Mouse (Mus musculus) natural killer cell, adult 2 months (primary cell): ENCODE results near the gene Aco1.
"Not testable (repeated sequence)": the region's sequence is repeated elsewhere in the genome, so short reads cannot be mapped to it uniquely, and the experiment has no call there.

Experiments
- DNase-seq, 2 experiments: peaks; one replicate each; pipeline ENCODE4 v3.0.0; 2022; ENCODE audit warnings: low spot score in 2 of 2

Gene Aco1

DNA sequence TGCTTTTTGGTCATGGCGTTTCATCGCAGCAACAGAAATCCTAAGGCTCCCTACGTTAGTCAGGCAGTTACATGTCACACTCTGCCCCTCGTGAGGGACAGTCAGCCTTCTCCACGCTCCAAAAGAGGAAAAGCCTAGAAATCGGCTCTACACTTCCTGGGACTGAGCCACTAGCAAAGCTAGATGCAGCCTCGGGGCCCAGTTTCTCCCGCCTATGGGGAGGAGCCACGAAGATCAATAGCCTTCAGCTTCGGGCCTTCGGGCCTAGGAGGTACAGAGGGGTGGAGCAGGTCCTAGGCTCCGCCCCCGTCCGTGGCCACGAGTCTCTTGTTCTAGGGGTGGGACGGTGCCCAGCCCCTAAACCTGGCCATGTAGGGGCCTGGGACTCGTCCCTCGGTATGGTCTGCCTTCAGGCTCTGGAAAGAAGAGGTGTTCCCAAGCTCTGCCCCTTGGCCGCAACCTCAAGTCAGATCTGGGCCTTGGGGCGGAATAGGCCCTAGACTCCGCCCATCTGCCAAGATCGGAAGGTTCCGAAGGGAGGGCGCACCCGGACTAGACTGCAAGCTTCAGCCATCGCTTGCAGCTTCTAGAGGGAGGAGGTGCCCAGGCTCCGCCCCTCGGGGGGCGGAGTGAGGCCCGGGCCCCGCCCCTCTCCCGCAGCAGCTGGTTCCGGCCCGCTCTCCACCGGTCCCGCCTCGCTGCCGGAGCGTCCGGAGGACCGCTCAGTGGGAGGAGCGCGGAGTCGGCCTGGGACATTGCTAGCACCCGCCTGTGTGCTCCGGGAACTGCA is at the start of gene Aco1:
TSS of gene Aco1 (plus strand) at position 339 of the 790 bp plus-strand sequence.
- peak; percentile 95 to 96 for DNase-seq

GRCm38 (mm10) chr4:40094974-40095373 is 47.9 kb upstream of the Aco1 start:
- DNase-seq: no peak

- no peak for DNase-seq
These were observed 39.9 kb upstream of the Aco1 start for GRCm38 (mm10) chr4:40102996-40103395.

- DNase-seq: no peak
These were observed 36.8 kb upstream of the Aco1 start for GRCm38 (mm10) chr4:40106004-40106536.

DNA sequence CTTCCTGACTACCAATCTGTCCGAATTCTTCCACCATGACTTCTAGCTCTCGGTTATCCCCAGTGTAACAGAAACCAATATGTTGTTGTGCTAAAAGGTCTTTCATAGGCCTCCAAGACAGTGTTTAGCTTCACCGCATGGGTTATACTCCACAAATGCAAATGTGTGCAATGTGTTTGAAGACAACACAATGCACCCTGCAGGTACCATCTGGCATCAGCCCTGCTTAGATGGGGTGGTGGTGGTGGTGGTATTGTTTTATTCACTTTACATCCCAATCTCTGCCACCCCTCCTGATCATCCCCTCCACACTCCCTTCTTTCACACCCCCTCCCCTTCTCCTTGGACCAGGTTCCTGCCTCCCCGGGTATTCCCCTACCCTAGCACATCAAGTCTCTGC is 34.9 kb upstream of the Aco1 start:
- DNase-seq: no peak

DNA sequence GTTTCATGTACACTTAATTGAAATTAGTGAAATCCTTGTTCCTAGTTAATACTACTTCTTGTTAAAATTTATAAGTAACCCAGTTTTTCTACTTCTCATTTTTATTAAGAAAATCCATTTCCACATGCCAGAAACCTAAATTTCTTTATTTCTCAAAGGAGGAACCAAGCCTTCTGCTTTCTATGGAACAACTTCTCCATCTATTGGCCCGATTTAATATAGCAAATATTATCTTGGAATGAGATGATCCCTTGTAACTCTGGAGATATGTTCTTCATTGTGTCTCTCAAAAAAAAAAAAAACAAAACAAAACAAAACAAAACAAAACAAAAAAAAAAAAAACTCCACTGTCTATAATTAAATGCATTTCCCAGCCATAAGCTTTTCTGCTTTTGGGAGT is 29.7 kb upstream of the Aco1 start:
- no peak for DNase-seq

- no peak for DNase-seq
These were observed 21.7 kb upstream of the Aco1 start for GRCm38 (mm10) chr4:40121221-40121620.

- not testable (repeated sequence) for DNase-seq
These were observed 20.6 kb upstream of the Aco1 start for GRCm38 (mm10) chr4:40122291-40122690.

DNA sequence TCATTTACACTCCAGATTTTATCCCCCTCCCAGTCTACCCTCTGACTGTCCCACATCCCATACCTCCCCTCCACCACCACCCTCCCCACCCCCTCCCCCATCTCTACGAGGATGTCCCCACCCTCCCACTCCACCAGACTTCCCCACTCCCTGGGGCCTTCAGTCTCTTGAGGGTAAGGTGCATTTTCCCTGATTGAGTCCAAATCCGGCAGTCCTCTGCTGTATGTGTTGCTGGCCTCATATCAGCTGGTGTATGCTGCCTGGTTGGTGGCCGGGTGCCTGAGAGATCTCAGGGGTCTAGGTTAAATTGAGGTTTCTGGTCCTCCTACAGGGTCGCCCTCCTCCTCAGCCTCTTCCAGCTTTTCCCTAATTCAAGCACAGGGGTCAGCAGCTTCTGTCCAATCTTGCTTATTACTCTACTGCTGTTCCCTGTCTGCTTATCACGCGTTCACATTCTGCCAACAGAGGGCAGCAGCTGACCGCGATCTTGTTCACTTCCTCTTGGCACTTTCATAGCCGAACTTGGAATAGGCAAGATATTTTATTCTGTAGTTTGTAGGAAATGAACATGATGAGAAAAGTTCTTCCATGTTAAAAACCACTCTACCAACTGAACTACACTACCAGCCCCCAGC is 8.3 kb upstream of the Aco1 start:
- peak; percentile 43 to 73 for DNase-seq

- DNase-seq: no peak
These were observed 6.4 kb upstream of the Aco1 start for GRCm38 (mm10) chr4:40136519-40136918.

DNA sequence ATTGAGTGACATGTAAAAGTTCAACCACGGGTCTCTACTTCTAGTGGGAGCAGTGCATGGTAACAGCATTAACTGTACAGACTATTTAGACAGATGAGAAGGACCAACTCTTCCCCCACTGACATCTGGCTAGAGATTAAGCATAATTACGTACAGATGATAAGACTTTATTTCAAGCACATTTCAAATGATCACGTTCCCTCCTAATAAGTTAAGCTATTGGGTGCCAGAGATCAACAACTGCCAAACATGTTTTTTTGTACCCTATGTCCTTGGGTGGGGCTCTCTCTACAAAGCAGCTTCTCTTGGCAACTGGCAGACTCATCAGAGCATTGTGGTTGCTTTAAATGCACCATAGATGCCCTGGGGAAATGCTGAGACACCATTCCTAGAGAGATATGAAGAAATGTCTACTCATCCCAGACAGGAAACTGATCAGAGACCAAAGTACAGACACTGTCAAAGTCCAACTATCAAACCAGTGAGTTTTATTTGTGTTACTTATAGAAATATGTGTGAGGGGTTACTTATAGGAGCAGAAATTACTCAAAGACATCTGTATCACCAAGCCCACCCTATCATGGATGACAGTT is 3.1 kb upstream of the Aco1 start:
- no peak for DNase-seq

GRCm38 (mm10) chr4:40143533-40143871 is 621 bp downstream of the Aco1 start:
- no peak for DNase-seq

GRCm38 (mm10) chr4:40144543-40144942 is 1.7 kb downstream of the Aco1 start:
- DNase-seq: no peak

- no peak for DNase-seq
These were observed 2.1 kb downstream of the Aco1 start for GRCm38 (mm10) chr4:40144981-40145380.

DNA sequence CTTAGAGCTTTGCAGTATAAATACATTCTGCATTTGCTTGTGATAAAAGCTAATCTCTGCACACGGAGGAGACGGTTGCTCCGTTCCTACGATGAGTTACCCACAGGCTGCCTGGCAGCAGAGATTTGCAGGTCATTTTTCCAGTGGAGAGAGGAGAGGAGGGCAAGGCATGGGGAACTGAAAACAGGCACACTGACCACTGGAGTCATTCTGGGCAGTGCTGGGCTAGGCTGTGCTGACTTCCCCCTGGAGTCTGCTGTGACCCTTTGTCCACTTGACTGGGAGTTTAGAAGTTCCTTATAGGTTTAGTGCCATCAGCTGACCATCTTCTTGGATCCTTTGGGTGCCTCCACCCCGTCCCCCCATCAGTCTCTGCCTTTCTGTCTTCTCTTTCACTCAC is 5.4 kb downstream of the Aco1 start:
- DNase-seq: no peak

- DNase-seq: no peak
These were observed 7.2 kb downstream of the Aco1 start for GRCm38 (mm10) chr4:40150046-40150445.

DNA sequence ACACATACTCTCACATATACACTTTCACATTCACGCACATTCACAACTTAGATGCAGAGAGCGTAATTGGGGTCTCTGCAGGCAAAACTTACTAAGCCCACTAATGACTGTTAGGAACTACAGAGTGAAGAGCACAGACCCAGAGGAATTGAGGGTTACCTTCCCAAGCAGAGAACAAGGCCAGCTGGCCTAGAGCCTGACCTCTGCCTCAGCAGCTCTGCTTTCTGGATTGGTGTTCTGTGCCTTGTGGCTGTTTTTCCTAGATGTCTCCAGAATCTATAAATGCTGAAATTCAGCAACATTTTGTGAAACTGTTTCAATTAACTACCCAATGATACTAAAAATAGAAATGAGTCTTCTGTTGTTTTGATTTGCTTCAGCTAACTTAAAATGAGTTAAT is 9.9 kb downstream of the Aco1 start:
- no peak for DNase-seq

- DNase-seq: no peak
These were observed 10.6 kb downstream of the Aco1 start for GRCm38 (mm10) chr4:40153500-40153899.

DNA sequence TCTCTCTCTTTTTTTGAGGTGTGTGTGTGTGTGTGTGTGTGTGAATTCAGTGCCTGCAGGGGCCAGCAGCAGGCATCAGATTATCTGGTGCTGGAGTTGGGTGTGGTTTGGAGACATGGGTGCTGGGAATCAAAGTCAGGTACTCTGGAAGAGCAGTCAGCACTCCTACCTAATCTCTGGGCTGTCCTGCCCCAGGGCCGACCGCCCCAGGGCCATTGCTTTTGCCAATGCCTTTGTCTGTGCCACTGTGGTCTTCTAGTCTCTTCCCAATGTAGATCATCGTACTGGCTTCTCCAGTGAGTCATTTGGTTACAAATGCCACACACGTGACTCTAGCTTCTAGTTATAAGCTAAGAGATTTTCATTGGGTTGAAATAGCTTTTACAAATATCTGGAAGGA is 11.9 kb downstream of the Aco1 start:
- no peak for DNase-seq

- no peak for DNase-seq
These were observed 12.7 kb downstream of the Aco1 start for GRCm38 (mm10) chr4:40155467-40155999.

DNA sequence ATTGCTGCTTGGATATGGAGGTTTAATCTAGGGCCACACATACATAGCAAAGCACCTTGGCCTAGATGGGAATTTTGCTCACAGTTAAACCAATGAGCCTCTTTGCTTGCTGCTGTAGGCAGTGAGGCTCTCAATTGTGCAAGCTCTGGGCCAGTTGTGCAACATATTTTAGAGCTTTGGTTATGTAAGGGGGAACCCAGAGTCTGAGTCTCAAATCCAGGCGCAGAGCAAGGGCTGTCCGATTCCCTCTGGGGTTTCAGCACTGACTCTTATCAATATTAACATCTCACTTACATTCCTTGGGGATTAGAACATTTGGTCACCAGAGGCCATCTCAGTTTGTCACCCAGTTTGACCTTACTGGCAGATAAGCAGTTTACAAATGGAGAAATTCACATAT is 13.3 kb downstream of the Aco1 start:
- DNase-seq: no peak
